8 mouse cellular contexts compared by ENCODE assay signal in the genomic region with DNA sequence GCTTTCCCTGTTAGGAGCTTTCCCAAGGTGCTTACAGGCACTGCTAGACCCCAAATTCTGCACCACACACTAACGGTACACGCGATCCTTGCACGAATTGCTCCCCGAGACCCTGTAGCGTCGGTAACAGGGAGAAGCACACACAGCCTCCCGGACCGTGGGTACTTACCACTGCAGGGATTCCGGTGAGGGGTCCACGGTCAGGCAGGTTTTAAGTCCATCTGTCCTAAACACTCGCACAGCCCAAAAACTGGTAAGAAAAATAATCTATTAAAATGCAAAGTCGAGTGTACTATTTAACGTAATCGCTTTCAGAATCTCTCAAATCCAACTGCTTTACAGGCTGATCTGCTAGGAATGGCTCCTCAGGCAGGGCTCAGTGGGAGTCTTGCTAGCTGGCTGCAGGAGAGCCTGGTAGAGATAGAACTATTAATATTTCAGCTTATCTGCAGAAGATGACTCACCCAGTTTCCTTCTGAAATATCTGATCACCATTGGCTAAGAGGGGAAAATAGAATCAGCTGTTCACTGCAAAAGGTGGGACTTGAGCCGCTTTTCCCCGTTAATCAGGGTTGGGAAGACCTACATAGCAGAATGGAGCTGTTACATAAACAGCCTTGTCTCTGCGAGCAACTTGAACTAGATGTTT. TPM values are rescaled to one million over a fixed set of nuclear protein-coding genes. Genes with fewer than 3 reads are reported as not detected.
DNase-seq lines count a peak whose midpoint lies in the region; ATAC-seq lines count a peak whose summit lies in the region.

A gene (minus strand): TSS at position 596 of the 649 bp plus-strand sequence.

- H3K4me3 ChIP-seq in neural tube, embryonic 11.5 days (ENCODE audit: low read depth, low read length), result peak within 1 kb of the TSS; percentile 85
- H3K4me3 ChIP-seq in hindbrain, embryonic 16.5 days (ENCODE audit: low read length), result peak within 1 kb of the TSS; percentile 72
- H3K4me3 ChIP-seq in midbrain, embryonic 13.5 days (replicated peaks), result peak within 1 kb of the TSS; percentile 84

- no peaks in the 10 kb centered on the region for H3K9me3 ChIP-seq in neural tube, embryonic 11.5 days (ENCODE audit: control insufficient read depth, low read length)
- no peaks in the 10 kb centered on the region for H3K9me3 ChIP-seq in hindbrain, embryonic 16.5 days (ENCODE audit: control insufficient read depth, low read length)
- no peaks in the 10 kb centered on the region for H3K9me3 ChIP-seq in midbrain, embryonic 13.5 days

- H3K4me1 ChIP-seq in neural tube, embryonic 11.5 days (ENCODE audit: control insufficient read depth, insufficient read depth, low read length), result peaks cover 5% of the 10 kb centered on the region; the same call in 1 of the 2 replicates
- peaks cover 13% of the 10 kb centered on the region for H3K4me1 ChIP-seq in hindbrain, embryonic 16.5 days (ENCODE audit: control insufficient read depth, insufficient read depth, low read depth, low read length)
- H3K4me1 ChIP-seq in midbrain, embryonic 13.5 days (replicated peaks), result peaks cover 23% of the 10 kb centered on the region

- H3K4me2 ChIP-seq in neural tube, embryonic 11.5 days (ENCODE audit: low read depth), result peak within 1 kb of the TSS; percentile 80
- H3K4me2 ChIP-seq in hindbrain, embryonic 16.5 days (ENCODE audit: low read length), result peak within 1 kb of the TSS; percentile 85
- H3K4me2 ChIP-seq in midbrain, embryonic 13.5 days (replicated peaks), result peak within 1 kb of the TSS; percentile 77

- H3K9ac ChIP-seq in neural tube, embryonic 11.5 days (ENCODE audit: low read length), result peak within 1 kb of the TSS; percentile 90
- peak within 1 kb of the TSS; percentile 78 for H3K9ac ChIP-seq in hindbrain, embryonic 16.5 days (ENCODE audit: low read depth, low read length)
- H3K9ac ChIP-seq in midbrain, embryonic 13.5 days (replicated peaks), result peak within 1 kb of the TSS; percentile 90

- no peaks in the 10 kb centered on the region for H3K27me3 ChIP-seq in neural tube, embryonic 11.5 days (ENCODE audit: control insufficient read depth, insufficient read depth, low read length)
- H3K27me3 ChIP-seq in hindbrain, embryonic 16.5 days (replicated peaks; ENCODE audit: control insufficient read depth, insufficient read depth, low read length), result no peaks in the 10 kb centered on the region
- H3K27me3 ChIP-seq in midbrain, embryonic 13.5 days, result no peaks in the 10 kb centered on the region

- H3K36me3 ChIP-seq in neural tube, embryonic 11.5 days (ENCODE audit: control insufficient read depth, insufficient read depth, low read length), result no peaks in the 10 kb centered on the region
- H3K36me3 ChIP-seq in hindbrain, embryonic 16.5 days (ENCODE audit: control insufficient read depth, insufficient read depth, low read length), result no peaks in the 10 kb centered on the region
- H3K36me3 ChIP-seq in midbrain, embryonic 13.5 days, result peaks cover 6% of the 10 kb centered on the region; the same call in 1 of the 2 replicates

- intact Hi-C loops in left cerebral cortex, postnatal 25 days (cut with DNase I), result loop anchor here (1.0 kb wide), 1 partner anchor 14 kb away; a partner anchor contains a TSS

- peak; percentile 28; the same call in 1 of the 2 replicates for ATAC-seq in neural tube, embryonic 11.5 days (ENCODE audit: insufficient read depth, low FRiP score, low TSS enrichment)
- ATAC-seq in hindbrain, embryonic 16.5 days, result peak; percentile 60
- peak; percentile 35 for ATAC-seq in midbrain, embryonic 13.5 days

- WGBS in neural tube, embryonic 11.5 days, result 2% methylated on average over 18 of the region's 18 CpGs
- WGBS in hindbrain, embryonic 16.5 days, result under 1% methylated on average over 18 of the region's 18 CpGs
- WGBS in midbrain, embryonic 13.5 days, result 1% methylated on average over 18 of the region's 18 CpGs

- H3K27ac ChIP-seq in neural tube, embryonic 11.5 days (ENCODE audit: low read depth, low read length), result peak within 1 kb of the TSS; percentile 94
- H3K27ac ChIP-seq in hindbrain, embryonic 16.5 days (ENCODE audit: low read depth, low read length), result peak within 1 kb of the TSS; percentile 96
- H3K27ac ChIP-seq in midbrain, embryonic 13.5 days, result peak within 1 kb of the TSS; percentile 95

- DNase-seq in neural tube, embryonic 11.5 days (ENCODE audit: low spot score), result no peak
- DNase-seq in neural tube, embryonic 10.5 days (ENCODE audit: extremely low spot score, low spot score), result no peak
- DNase-seq in cerebellum, postnatal 10 days, result peak; percentile 63 to 73
- peak; percentile 22 for DNase-seq in gastrocnemius, postnatal 10 days
- DNase-seq in left cerebral cortex, postnatal 25 days (ENCODE audit: low spot score in 2 of 2), result peak; percentile 72 to 91
- DNase-seq in telencephalon, adult 2 months (ENCODE audit: low read depth, low spot score), result peak; percentile 95

RNA-seq across cellular contexts. Expression of the gene that starts here (rescaled TPM):
- 51.1 and 53.2 TPM in 2 replicates for polyA plus RNA-seq in neural tube, embryonic 11.5 days (2014; fragmentation: Nextera tagmentation; extraction: Ambion mirVana)
- 10 to 100 TPM; 30.5 to 31.0 TPM for total RNA-seq in gastrocnemius, postnatal 10 days (2021)
- 50.7 and 55.6 TPM in 2 replicates for polyA plus RNA-seq in hindbrain, embryonic 16.5 days (2015; fragmentation: Nextera tagmentation; extraction: Ambion mirVana)
- 100 to 1,000 TPM in 1 of 2 experiments, 10 to 100 TPM in 1; 97.1 to 102 TPM for total RNA-seq in left cerebral cortex, postnatal 25 days (2021)
- polyA plus RNA-seq in midbrain, embryonic 13.5 days (2015; fragmentation: Nextera tagmentation; extraction: Ambion mirVana), result 56.6 and 58.0 TPM in 2 replicates

Comparison
In these comparisons a context has a peak if more than half of its experiments do, and no peak if none do; other contexts are left out.
1. DNase-seq: peak in cerebellum, postnatal 10 days (2 of 2), gastrocnemius, postnatal 10 days (single experiment), left cerebral cortex, postnatal 25 days (2 of 2) and telencephalon, adult 2 months (single experiment); none in neural tube, embryonic 11.5 days (single experiment) and neural tube, embryonic 10.5 days (single experiment).
2. Peak in every context shown above with its lines, with median percentiles within 50 percentile points of each other: ATAC-seq, H3K27ac ChIP-seq, H3K4me2 ChIP-seq, H3K4me3 ChIP-seq and H3K9ac ChIP-seq.